27 mouse cellular contexts compared by ENCODE assay signal in genomic region chr10:96173771-96174170, GRCm38 (mm10). TPM values are rescaled to one million over a fixed set of nuclear protein-coding genes. Genes with fewer than 3 reads are reported as not detected.
DNase-seq lines count a peak whose midpoint lies in the region; ATAC-seq and TF ChIP-seq lines count a peak whose summit lies in the region.
"Had no signal": no experiment of that assay in that cellular context is flagged by ENCODE, and none has a peak within 500 bp of the region (broad histone marks: within the 10 kb centered on the region; RNA-seq: fewer than 3 reads in every experiment).

No protein-coding gene starts in this region.

- peaks cover 6% of the 10 kb centered on the region; the same call in 1 of the 2 replicates for H3K4me1 ChIP-seq in liver, postnatal 0 days (ENCODE audit: insufficient read depth)
- no peaks in the 10 kb centered on the region; the same call in 1 of the 2 replicates for H3K4me1 ChIP-seq in spleen, adult 2 months (ENCODE audit: control insufficient read depth, insufficient read depth, insufficient read length)
- H3K4me1 ChIP-seq in embryonic facial prominence, embryonic 15.5 days = peaks cover 11% of the 10 kb centered on the region
- H3K4me1 ChIP-seq: forebrain, embryonic 15.5 days; hindbrain, embryonic 15.5 days; lung, embryonic 15.5 days had no signal

- TF ChIP-seq EP300 in liver, postnatal 0 days (IDR thresholded peaks at IDR 0.05; ENCODE audit: low read depth) = no peak

- ATAC-seq in liver, postnatal 0 days = no peak
- no peak for ATAC-seq in embryonic facial prominence, embryonic 15.5 days (ENCODE audit: insufficient number of reproducible peaks, low FRiP score, low TSS enrichment, low read depth)
- ATAC-seq: forebrain, embryonic 15.5 days; Patski had no signal

- H3K4me3 ChIP-seq in liver, postnatal 0 days (ENCODE audit: low read depth, low read length) = no peak overlapping the region
- H3K4me3 ChIP-seq in spleen, adult 2 months (ENCODE audit: extremely low read depth, insufficient read depth, insufficient read length) = no peak overlapping the region
- no peak overlapping the region for H3K4me3 ChIP-seq in embryonic facial prominence, embryonic 15.5 days (replicated peaks)
- H3K4me3 ChIP-seq: forebrain, embryonic 15.5 days; hindbrain, embryonic 15.5 days; limb, embryonic 13.5 days; liver, embryonic 13.5 days; lung, embryonic 15.5 days; megakaryocyte, embryonic 14.5 days had no signal

- no peak overlapping the region for H3K9ac ChIP-seq in liver, postnatal 0 days (replicated peaks)
- no peak overlapping the region for H3K9ac ChIP-seq in embryonic facial prominence, embryonic 15.5 days
- H3K9ac ChIP-seq: forebrain, embryonic 15.5 days; hindbrain, embryonic 15.5 days; limb, embryonic 13.5 days; liver, embryonic 13.5 days; lung, embryonic 15.5 days had no signal

- TF ChIP-seq POLR2A in spleen, adult 2 months (IDR thresholded peaks at IDR 0.05; ENCODE audit: low read depth, low read length) = no peak

- peak overlapping the region; percentile 48 for H3K27ac ChIP-seq in liver, postnatal 0 days (ENCODE audit: low read depth)
- peak overlapping the region; percentile 16 for H3K27ac ChIP-seq in spleen, adult 2 months (ENCODE audit: insufficient read depth, low read length)
- H3K27ac ChIP-seq in embryonic facial prominence, embryonic 15.5 days (replicated peaks) = peak overlapping the region; percentile 63; the same call in 1 of the 2 replicates
- H3K27ac ChIP-seq: forebrain, embryonic 15.5 days; hindbrain, embryonic 15.5 days; kidney, postnatal 0 days; limb, embryonic 13.5 days; liver, embryonic 13.5 days; lung, embryonic 15.5 days had no signal

- no peaks in the 10 kb centered on the region for H3K27me3 ChIP-seq in liver, postnatal 0 days (ENCODE audit: insufficient read depth, low read length)
- no peaks in the 10 kb centered on the region for H3K27me3 ChIP-seq in spleen, adult 2 months (ENCODE audit: control insufficient read depth, insufficient read depth, low read length)
- no peaks in the 10 kb centered on the region for H3K27me3 ChIP-seq in embryonic facial prominence, embryonic 15.5 days
- H3K27me3 ChIP-seq: forebrain, embryonic 15.5 days; hindbrain, embryonic 15.5 days; limb, embryonic 13.5 days; liver, embryonic 13.5 days; lung, embryonic 15.5 days; megakaryocyte, embryonic 14.5 days had no signal

- DNase-seq in liver, postnatal 0 days = no peak
- no peak for DNase-seq in liver
- no peak for DNase-seq in spleen, adult 2 months (ENCODE audit: low read depth in 1 of 2, low spot score in 2 of 2)
- no peak for DNase-seq in spleen, adult 12 weeks (ENCODE audit: low spot score)
- no peak for DNase-seq in T-cell, adult 2 months (ENCODE audit: low spot score)
- no peak for DNase-seq in cerebellum, postnatal 14 days
- DNase-seq: adrenal gland, adult 8-10 months; cerebellum, adult 9-11 months; gastrocnemius, postnatal 36 days; kidney, adult 2 months; layer of hippocampus, adult 9-11 months; liver, embryonic 13.5 days had no signal

- H3K4me2 ChIP-seq in liver, postnatal 0 days (ENCODE audit: low read depth, low read length) = no peak overlapping the region
- H3K4me2 ChIP-seq in embryonic facial prominence, embryonic 15.5 days (replicated peaks) = no peak overlapping the region
- H3K4me2 ChIP-seq: forebrain, embryonic 15.5 days; hindbrain, embryonic 15.5 days; limb, embryonic 13.5 days; liver, embryonic 13.5 days; lung, embryonic 15.5 days had no signal

- 82% methylated on average over 10 of the region's 10 CpGs for WGBS in liver, postnatal 0 days (ENCODE audit: insufficient replicate concordance)
- 88% methylated on average over 10 of the region's 10 CpGs for WGBS in spleen, adult 2 months
- WGBS in embryonic facial prominence, embryonic 15.5 days = 35% methylated on average over 10 of the region's 10 CpGs

- no peaks in the 10 kb centered on the region for H3K36me3 ChIP-seq in liver, postnatal 0 days (replicated peaks; ENCODE audit: insufficient read depth, low read length)
- H3K36me3 ChIP-seq in spleen, adult 2 months (ENCODE audit: control insufficient read depth, insufficient read depth, low read length) = no peaks in the 10 kb centered on the region
- H3K36me3 ChIP-seq in embryonic facial prominence, embryonic 15.5 days = no peaks in the 10 kb centered on the region
- H3K36me3 ChIP-seq: forebrain, embryonic 15.5 days; hindbrain, embryonic 15.5 days; limb, embryonic 13.5 days; liver, embryonic 13.5 days; lung, embryonic 15.5 days had no signal

- TF ChIP-seq CTCF in liver, postnatal 0 days (IDR thresholded peaks at IDR 0.05; ENCODE audit: low read depth) = no peak
- TF ChIP-seq CTCF in spleen, adult 2 months (IDR thresholded peaks at IDR 0.05; ENCODE audit: extremely low read depth, insufficient read depth, insufficient read length, insufficient replicate concordance) = no peak

- H3K9me3 ChIP-seq in liver, postnatal 0 days (ENCODE audit: low read length) = no peaks in the 10 kb centered on the region
- H3K9me3 ChIP-seq in embryonic facial prominence, embryonic 15.5 days (replicated peaks) = no peaks in the 10 kb centered on the region
- H3K9me3 ChIP-seq: forebrain, embryonic 15.5 days; hindbrain, embryonic 15.5 days; limb, embryonic 13.5 days; liver, embryonic 13.5 days; lung, embryonic 15.5 days had no signal

RNA-seq across cellular contexts. Expression of gene Gm5426, which starts 37.4 kb away (rescaled TPM):
- not detected in 2 replicates for polyA plus RNA-seq in liver, postnatal 0 days (2015; fragmentation: Nextera tagmentation; extraction: Ambion mirVana)
- not detected in 2 replicates for polyA plus RNA-seq in spleen, adult 2 months (2012; rRNA removed)
- polyA plus RNA-seq in embryonic facial prominence, embryonic 15.5 days (2015; fragmentation: Nextera tagmentation; extraction: Ambion mirVana) = not detected in 2 replicates
- polyA plus RNA-seq: embryonic facial prominence, embryonic 14.5 days; forebrain, embryonic 15.5 days; heart, embryonic 16.5 days; hindbrain, embryonic 15.5 days; intestine, embryonic 14.5 days; kidney, adult 2 months; kidney, postnatal 0 days; large intestine, adult 2 months; limb, embryonic 13.5 days; liver, embryonic 13.5 days; lung, embryonic 15.5 days; midbrain, postnatal 0 days; neural tube, embryonic 14.5 days; Patski; stomach, embryonic 16.5 days had no signal
